Mouse (Mus musculus): ENCODE measurements around the gene Ube2j1. TPM values are rescaled to one million over a fixed set of nuclear protein-coding genes. Genes with fewer than 3 reads are reported as not detected.

Gene Ube2j1
- total and polyA plus RNA-seq, 3 experiments, result 64.3 to 122 (median 93.0) TPM

- Histone ChIP-seq H3K9me3 (replicated peaks; ENCODE audit: low read length) (peaks cover 5% of the 10 kb centered on the region), H3K27ac (ENCODE audit: insufficient read depth, low read depth) (no peak overlapping the region), H3K4me3 (replicated peaks in 1 of 3; ENCODE audit: low read depth in 2 of 3, low read length in 2 of 3, poor library complexity in 1 of 3) (no peak overlapping the region), H3K27me3 (replicated peaks) (no peaks in the 10 kb centered on the region), H3K9ac (ENCODE audit: insufficient read depth, low read depth) (no peak overlapping the region), H3K36me3 (replicated peaks in 1 of 2; ENCODE audit: control insufficient read depth in 1 of 2, insufficient read depth in 1 of 2, low read length in 1 of 2) (no peaks in the 10 kb centered on the region), H3K4me1 (ENCODE audit: control insufficient read depth in 1 of 2, insufficient read depth in 2 of 2) (peaks cover 0 to 5% of the 10 kb centered on the region in 2 experiments; a peak in 1 of 4 replicates), H3K79me2 (replicated peaks; ENCODE audit: control insufficient read depth, extremely low read depth, insufficient read depth, poor library complexity, severe bottlenecking) (no peaks in the 10 kb centered on the region), H3K4me2 (ENCODE audit: insufficient read depth, low read depth, poor library complexity, severe bottlenecking) (no peak overlapping the region)
- dilution Hi-C loops (cut with MboI; ENCODE audit: extremely low pct_ligation_motif_present, extremely low pct_unique_long_range_greater_than_20kb, low sequenced_read_pairs), result no loop called here
- in situ Hi-C loops (cut with MboI; ENCODE audit: low pct_ligation_motif_present, low pct_unique_long_range_greater_than_20kb, low sequenced_read_pairs), result loop anchor here (25.0 kb wide), 1 partner anchor 387 kb away; the partner anchor contains the start of genes Casp8ap2 and Gja10
- no peak for DNase-seq (ENCODE audit: extremely low read depth)
- TF ChIP-seq RAD21 (IDR thresholded peaks at IDR 0.05; ENCODE audit: low read depth, low read length) (no peak), GABPA (IDR thresholded peaks at IDR 0.05; ENCODE audit: insufficient replicate concordance, low read depth, low read length) (no peak), ZKSCAN1 (IDR thresholded peaks at IDR 0.05; ENCODE audit: borderline replicate concordance, low read depth, low read length) (no peak), BHLHE40 (IDR thresholded peaks at IDR 0.05; ENCODE audit: low read depth, low read length) (no peak), USF2 (conservative IDR thresholded peaks at IDR 0.05; ENCODE audit: low read depth, low read length) (no peak)
Measured at GRCm38 (mm10) chr4:32998996-32999395, 32.2 kb upstream of the Ube2j1 start.

GRCm38 (mm10) chr4:33002081-33002480 is 29.1 kb upstream of the Ube2j1 start:
- Histone ChIP-seq H3K36me3 (replicated peaks in 1 of 2; ENCODE audit: control insufficient read depth in 1 of 2, insufficient read depth in 1 of 2, low read length in 1 of 2) (no peaks in the 10 kb centered on the region), H3K9me3 (replicated peaks; ENCODE audit: low read length) (no peaks in the 10 kb centered on the region), H3K9ac (ENCODE audit: insufficient read depth, low read depth) (no peak overlapping the region), H3K4me2 (ENCODE audit: insufficient read depth, low read depth, poor library complexity, severe bottlenecking) (no peak overlapping the region), H3K79me2 (replicated peaks; ENCODE audit: control insufficient read depth, extremely low read depth, insufficient read depth, poor library complexity, severe bottlenecking) (no peaks in the 10 kb centered on the region), H3K4me3 (replicated peaks in 1 of 3; ENCODE audit: low read depth in 2 of 3, low read length in 2 of 3, poor library complexity in 1 of 3) (no peak overlapping the region), H3K27ac (ENCODE audit: insufficient read depth, low read depth) (no peak overlapping the region), H3K4me1 (ENCODE audit: control insufficient read depth in 1 of 2, insufficient read depth in 2 of 2) (peaks cover 0 to 2% of the 10 kb centered on the region in 2 experiments; a peak in 1 of 4 replicates), H3K27me3 (replicated peaks) (no peaks in the 10 kb centered on the region)
- in situ Hi-C loops (cut with MboI; ENCODE audit: low pct_ligation_motif_present, low pct_unique_long_range_greater_than_20kb, low sequenced_read_pairs), result no loop called here
- no peak for DNase-seq (ENCODE audit: extremely low read depth)
- dilution Hi-C loops (cut with MboI; ENCODE audit: extremely low pct_ligation_motif_present, extremely low pct_unique_long_range_greater_than_20kb, low sequenced_read_pairs), result no loop called here
- TF ChIP-seq TBP (conservative IDR thresholded peaks at IDR 0.05; ENCODE audit: low read depth, low read length) (no peak), MAZ (IDR thresholded peaks at IDR 0.05; ENCODE audit: low read depth, low read length) (no peak), POLR2A (IDR thresholded peaks at IDR 0.05; ENCODE audit: low read depth, low read length) (no peak), BHLHE40 (IDR thresholded peaks at IDR 0.05; ENCODE audit: low read depth, low read length) (no peak), RAD21 (IDR thresholded peaks at IDR 0.05; ENCODE audit: low read depth, low read length) (no peak), MAX (IDR thresholded peaks at IDR 0.05; ENCODE audit: low read length) (no peak), ELF1 (IDR thresholded peaks at IDR 0.05; ENCODE audit: low read depth, low read length) (no peak), MAFK (IDR thresholded peaks at IDR 0.05; ENCODE audit: insufficient replicate concordance, low read length) (no peak), ETS1 (conservative IDR thresholded peaks at IDR 0.05; ENCODE audit: low read depth, low read length) (no peak), USF2 (conservative IDR thresholded peaks at IDR 0.05; ENCODE audit: low read depth, low read length) (no peak), JUN (IDR thresholded peaks at IDR 0.05; ENCODE audit: insufficient read depth, low read depth, low read length) (no peak), CTCF (conservative IDR thresholded peaks at IDR 0.05 in 1 of 2, IDR thresholded peaks at IDR 0.05 in 1 of 2; ENCODE audit: low read depth in 2 of 2, low read length in 2 of 2) (no peak), KAT2A (IDR thresholded peaks at IDR 0.05; ENCODE audit: insufficient replicate concordance, low read length) (no peak)

Data from CH12.LX (cell line).